Mouse (Mus musculus) midbrain, embryonic 14.5 days (tissue): ENCODE measurements at regions not wholly inside any gene's neighbourhood (a gene's known extent, or its start where the extent isn't known, plus 50 kb on each side); places are given as distances from the start of the nearest gene placed in this dataset.

ENCODE experiments used
- ATAC-seq: fragments of 200-750 bp; cut with Nextera tagmentation; 2 replicates; pipeline ENCODE4 v1.8.0; 2017; ENCODE audit warnings: moderate number of reproducible peaks, moderate library complexity; ENCODE audit not compliant: low FRiP score, low TSS enrichment
- DNase-seq: peaks from one replicate; pipeline ENCODE4 v3.0.0-alpha.2; 2015
- H3K27ac ChIP-seq: fragments of 300-500 bp; sonication (generic); replicated peaks from 2 replicates; pipeline ENCODE4 v1.5.1; 2014; ENCODE audit warnings: mild to moderate bottlenecking, low read depth, low read length, moderate library complexity
- H3K27me3 ChIP-seq: fragments of 300-500 bp; sonication (generic); 2 replicates; pipeline ENCODE4 v1.6.1; 2014; ENCODE audit warnings: low read length, control low read depth, mixed read lengths; ENCODE audit not compliant: control insufficient read depth, insufficient read depth
- H3K36me3 ChIP-seq: fragments of 300-500 bp; sonication (generic); 2 replicates; pipeline ENCODE4 v1.6.1; 2014; ENCODE audit warnings: low read length, control low read depth; ENCODE audit not compliant: control insufficient read depth, insufficient read depth
- H3K4me1 ChIP-seq: fragments of 300-500 bp; sonication (generic); 2 replicates; pipeline ENCODE4 v1.6.1; 2014; ENCODE audit warnings: mild to moderate bottlenecking, antibody characterized with exemption, low read length, control low read depth; ENCODE audit not compliant: control insufficient read depth, insufficient read depth
- H3K4me2 ChIP-seq: fragments of 300-500 bp; sonication (generic); 2 replicates; pipeline ENCODE4 v1.6.1; 2014; ENCODE audit warnings: mild to moderate bottlenecking, low read length, moderate library complexity
- H3K4me3 ChIP-seq: fragments of 300-500 bp; sonication (generic); replicated peaks from 2 replicates; pipeline ENCODE4 v1.5.1; 2014; ENCODE audit warnings: low read depth, low read length
- H3K9ac ChIP-seq: fragments of 300-500 bp; sonication (generic); replicated peaks from 2 replicates; pipeline ENCODE4 v1.6.1; 2014; ENCODE audit warnings: mild to moderate bottlenecking, low read length, moderate library complexity
- H3K9me3 ChIP-seq: fragments of 300-500 bp; sonication (generic); 2 replicates; pipeline ENCODE4 v1.6.1; 2016; ENCODE audit warnings: low read length, control low read depth, mixed read lengths; ENCODE audit not compliant: control insufficient read depth
- WGBS: fragments of 180-500 bp; shearing (Covaris S2); extraction: QIAGEN DNeasy Blood & Tissue Kit; methylation state at CpG from one replicate; pipeline ENCODE4 v1.1.7; 2014; 5-methylcytosine and 5-hydroxymethylcytosine counted together

DNA sequence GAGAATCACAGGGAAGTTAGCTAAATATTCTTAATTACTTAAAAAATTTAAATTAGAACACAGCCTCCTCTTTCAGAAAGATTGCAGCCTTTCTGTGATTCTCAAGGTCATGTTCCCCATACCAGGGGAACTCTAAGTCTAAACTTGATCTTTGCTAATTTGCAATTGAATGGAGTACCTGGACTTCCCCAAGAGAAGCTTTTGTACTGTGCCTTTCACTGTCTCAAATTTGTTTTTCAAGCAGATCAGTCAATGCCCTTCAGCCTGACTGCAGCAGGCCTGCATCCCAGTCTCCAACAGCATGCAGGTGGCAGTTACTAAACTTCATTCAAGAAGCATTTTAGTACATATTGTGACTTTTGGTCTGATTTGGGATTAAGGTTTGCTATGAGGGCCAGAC lies 611.8 kb downstream of the Snca start:
- DNase-seq (no peak), ATAC-seq (no peak)
- Histone ChIP-seq H3K36me3 (no peaks in the 10 kb centered on the region), H3K27ac (no peak overlapping the region), H3K9ac (no peak overlapping the region), H3K27me3 (no peaks in the 10 kb centered on the region), H3K4me2 (no peak overlapping the region), H3K9me3 (no peaks in the 10 kb centered on the region), H3K4me1 (no peaks in the 10 kb centered on the region), H3K4me3 (no peak overlapping the region)

DNA sequence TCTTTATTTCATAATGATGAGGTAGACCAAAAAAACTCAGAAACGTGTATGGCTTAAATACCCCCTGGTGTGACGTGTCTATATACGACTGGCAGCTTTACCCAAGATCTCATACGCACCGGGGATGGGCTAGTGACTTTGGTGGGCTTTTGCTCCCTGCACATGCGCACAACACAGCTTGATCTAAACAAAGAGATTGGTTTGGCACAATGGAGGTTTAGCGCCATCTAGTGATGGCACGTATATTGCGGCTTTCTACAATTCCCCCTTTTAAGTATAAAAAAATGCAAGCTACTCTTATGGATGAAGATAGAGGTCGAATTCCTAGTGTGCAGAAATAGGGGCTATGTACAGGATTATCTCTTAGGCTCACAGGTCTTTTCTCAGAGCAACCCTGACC lies 628.1 kb downstream of the Snca start:
- Histone ChIP-seq H3K4me1 (no peaks in the 10 kb centered on the region), H3K9ac (no peak overlapping the region), H3K36me3 (no peaks in the 10 kb centered on the region), H3K4me3 (no peak overlapping the region), H3K4me2 (no peak overlapping the region), H3K27me3 (no peaks in the 10 kb centered on the region), H3K27ac (no peak overlapping the region), H3K9me3 (no peaks in the 10 kb centered on the region)
- 72% methylated on average over 10 of the region's 10 CpGs for WGBS
- peak; percentile 46 for DNase-seq
- no peak; the same call in 1 of the 2 replicates for ATAC-seq
